Comparison of ENCODE assay signal across 7 mouse cellular contexts in genomic region chr14:57825788-57826751, GRCm38 (mm10). TPM values are rescaled to one million over a fixed set of nuclear protein-coding genes. Genes with fewer than 3 reads are reported as not detected.
DNase-seq lines count a peak whose midpoint lies in the region; ATAC-seq and TF ChIP-seq lines count a peak whose summit lies in the region.

Gene Ska3, minus strand, starts transcription at chr14:57826185.
Gene Mrpl57, plus strand, starts transcription at chr14:57826234.

- H3K4me3 ChIP-seq in intestine, postnatal 0 days (ENCODE audit: low read depth, low read length): peak within 1 kb of the TSS; percentile 68
- H3K4me3 ChIP-seq in midbrain, embryonic 12.5 days: peak within 1 kb of the TSS; percentile 83
- H3K4me3 ChIP-seq in small intestine, adult 2 months (ENCODE audit: low read depth, low read length): peak within 1 kb of the TSS; percentile 93

- intact Hi-C loops in left cerebral cortex, postnatal 4 days (cut with DNase I): no loop called here

- H3K4me2 ChIP-seq in intestine, postnatal 0 days (replicated peaks; ENCODE audit: low read depth): peak within 1 kb of the TSS; percentile 68
- peak within 1 kb of the TSS; percentile 70 for H3K4me2 ChIP-seq in midbrain, embryonic 12.5 days (replicated peaks)

- TF ChIP-seq CTCF in intestine, postnatal 0 days (IDR thresholded peaks at IDR 0.05; ENCODE audit: low read depth): peak; percentile 41
- no peak for TF ChIP-seq CTCF in small intestine, adult 2 months (IDR thresholded peaks at IDR 0.05; ENCODE audit: extremely low read depth, insufficient read length, insufficient replicate concordance, low read depth, low read length)

- H3K36me3 ChIP-seq in intestine, postnatal 0 days (ENCODE audit: control insufficient read depth, insufficient read depth): peaks cover 12% of the 10 kb centered on the region; the same call in 1 of the 2 replicates
- peaks cover 18% of the 10 kb centered on the region for H3K36me3 ChIP-seq in midbrain, embryonic 12.5 days
- peaks cover 5% of the 10 kb centered on the region; the same call in 1 of the 2 replicates for H3K36me3 ChIP-seq in small intestine, adult 2 months (ENCODE audit: control insufficient read depth, insufficient read depth, low read length)

- no peaks in the 10 kb centered on the region; the same call in 1 of the 2 replicates for H3K4me1 ChIP-seq in intestine, postnatal 0 days (replicated peaks; ENCODE audit: control insufficient read depth, insufficient read depth, low read length)
- H3K4me1 ChIP-seq in midbrain, embryonic 12.5 days: peaks cover 16% of the 10 kb centered on the region
- peaks cover 2% of the 10 kb centered on the region; the same call in 1 of the 2 replicates for H3K4me1 ChIP-seq in small intestine, adult 2 months (ENCODE audit: control insufficient read depth, insufficient read depth, insufficient read length, low read length)

- H3K27ac ChIP-seq in intestine, postnatal 0 days (ENCODE audit: low read depth, low read length): peak within 1 kb of the TSS; percentile 88
- peak within 1 kb of the TSS; percentile 91 for H3K27ac ChIP-seq in midbrain, embryonic 12.5 days (replicated peaks)
- H3K27ac ChIP-seq in small intestine, adult 2 months (ENCODE audit: insufficient read depth, low read depth, low read length): peak within 1 kb of the TSS; percentile 78

- no peaks in the 10 kb centered on the region for H3K27me3 ChIP-seq in intestine, postnatal 0 days (replicated peaks; ENCODE audit: control insufficient read depth, insufficient read depth, low read length)
- no peaks in the 10 kb centered on the region for H3K27me3 ChIP-seq in midbrain, embryonic 12.5 days
- no peaks in the 10 kb centered on the region for H3K27me3 ChIP-seq in small intestine, adult 2 months (ENCODE audit: control insufficient read depth, insufficient read depth, low read length)

- no peaks in the 10 kb centered on the region for H3K9me3 ChIP-seq in intestine, postnatal 0 days (ENCODE audit: control insufficient read depth)
- H3K9me3 ChIP-seq in midbrain, embryonic 12.5 days: no peaks in the 10 kb centered on the region

- peak; percentile 88 for TF ChIP-seq POLR2A in small intestine, adult 2 months (IDR thresholded peaks at IDR 0.05; ENCODE audit: low read depth, low read length)

- WGBS in intestine, postnatal 0 days: under 1% methylated on average over 96 of the region's 96 CpGs
- under 1% methylated on average over 96 of the region's 96 CpGs for WGBS in midbrain, embryonic 12.5 days
- under 1% methylated on average over 96 of the region's 96 CpGs for WGBS in small intestine, adult 2 months

- peak within 1 kb of the TSS; percentile 70 for H3K9ac ChIP-seq in intestine, postnatal 0 days (ENCODE audit: low read depth, low read length)
- peak within 1 kb of the TSS; percentile 86 for H3K9ac ChIP-seq in midbrain, embryonic 12.5 days (replicated peaks)

- peak; percentile 91 for ATAC-seq in intestine, postnatal 0 days
- peak; percentile 96 for ATAC-seq in midbrain, embryonic 12.5 days (ENCODE audit: low FRiP score, low read depth)

- DNase-seq in adrenal gland, adult 2 months: peak; percentile 95
- peak; percentile 96 for DNase-seq in embryo, embryonic 11.5 days (ENCODE audit: low read depth, low spot score)
- peak; percentile 89 to 94 for DNase-seq in gastrocnemius, postnatal 4 days (ENCODE audit: low spot score in 2 of 2)
- DNase-seq in left cerebral cortex, postnatal 4 days: peak; percentile 94

RNA-seq across cellular contexts. Expression of gene Ska3, which starts in this region (rescaled TPM):
- under 1 TPM; 0.28 to 0.72 TPM for total RNA-seq in adrenal gland, adult 2 months (2021)
- 0.06 and 0.39 TPM in 2 replicates for polyA plus RNA-seq in adrenal gland, adult 2 months (2012; rRNA removed)
- 1 to 10 TPM; 4.8 to 4.9 TPM for total RNA-seq in gastrocnemius, postnatal 4 days (2021)
- 5.3 and 5.8 TPM in 2 replicates for polyA plus RNA-seq in intestine, postnatal 0 days (2015; fragmentation: Nextera tagmentation; extraction: Ambion mirVana)
- 1 to 10 TPM; 3.0 to 4.5 TPM for total RNA-seq in left cerebral cortex, postnatal 4 days (2021)
- 36.3 and 36.5 TPM in 2 replicates for polyA plus RNA-seq in midbrain, embryonic 12.5 days (2016; fragmentation: Nextera tagmentation; extraction: Ambion mirVana)
- polyA plus RNA-seq in small intestine, adult 2 months (2012; rRNA removed): 0.17 and 0.55 TPM in 2 replicates

RNA-seq across cellular contexts. Expression of gene Mrpl57, which starts in this region (rescaled TPM):
- total RNA-seq in adrenal gland, adult 2 months (2021): 100 to 1,000 TPM; 118 to 127 TPM
- polyA plus RNA-seq in adrenal gland, adult 2 months (2012; rRNA removed): 58.8 and 68.4 TPM in 2 replicates
- total RNA-seq in gastrocnemius, postnatal 4 days (2021): 10 to 100 TPM; 68.5 to 73.3 TPM
- 211 and 220 TPM in 2 replicates for polyA plus RNA-seq in intestine, postnatal 0 days (2015; fragmentation: Nextera tagmentation; extraction: Ambion mirVana)
- 10 to 100 TPM; 79.2 to 80.6 TPM for total RNA-seq in left cerebral cortex, postnatal 4 days (2021)
- 126 and 131 TPM in 2 replicates for polyA plus RNA-seq in midbrain, embryonic 12.5 days (2016; fragmentation: Nextera tagmentation; extraction: Ambion mirVana)
- 36.4 and 52.9 TPM in 2 replicates for polyA plus RNA-seq in small intestine, adult 2 months (2012; rRNA removed)

Comparison
In these comparisons a context has a peak if more than half of its experiments do, and no peak if none do; other contexts are left out.
1. Peak in every context shown above with its lines: DNase-seq, ATAC-seq, H3K4me3 ChIP-seq and H3K27ac ChIP-seq.